Comparison of ENCODE assay signal across 17 mouse cellular contexts in genomic region chr4:142618770-142619169, GRCm38 (mm10).
DNase-seq lines count a peak whose midpoint lies in the region; ATAC-seq and TF ChIP-seq lines count a peak whose summit lies in the region.
"Had no signal": no experiment of that assay in that cellular context is flagged by ENCODE, and none has a peak within 500 bp of the region (broad histone marks: within the 10 kb centered on the region; RNA-seq: fewer than 3 reads in every experiment).

No protein-coding gene starts in this region.

- no peaks in the 10 kb centered on the region for H3K27me3 ChIP-seq in kidney, adult 2 months (replicated peaks; ENCODE audit: control insufficient read depth, insufficient read depth, low read length)
- no peaks in the 10 kb centered on the region for H3K27me3 ChIP-seq in kidney, embryonic 16.5 days (ENCODE audit: insufficient read depth, low read length)
- H3K27me3 ChIP-seq: forebrain, embryonic 13.5 days had no signal

- no peak for TF ChIP-seq POLR2A in kidney, adult 2 months (IDR thresholded peaks at IDR 0.05; ENCODE audit: low read depth, low read length)

- no peak overlapping the region for H3K4me2 ChIP-seq in kidney, embryonic 16.5 days (replicated peaks; ENCODE audit: low read depth, low read length)
- H3K4me2 ChIP-seq: forebrain, embryonic 13.5 days; heart, embryonic 11.5 days had no signal

- no peak overlapping the region for H3K9ac ChIP-seq in kidney, embryonic 16.5 days (replicated peaks; ENCODE audit: low read length)
- H3K9ac ChIP-seq: forebrain, embryonic 13.5 days had no signal

- TF ChIP-seq CTCF in kidney, adult 2 months (conservative IDR thresholded peaks at IDR 0.05; ENCODE audit: insufficient read depth, insufficient read length, low read depth, low read length), result no peak

- 20% methylated on average over 4 of the region's 4 CpGs for whole genome bisulfite sequencing in kidney, adult 2 months
- 17% methylated on average over 4 of the region's 4 CpGs for WGBS in kidney, embryonic 16.5 days

- peak; percentile 3 for DNase-seq in lung, postnatal 36 days
- no peak for DNase-seq in lung, postnatal 25 days (ENCODE audit: low spot score)
- DNase-seq in kidney, adult 2 months, result peak; percentile 79
- DNase-seq in left cerebral cortex, adult 8-10 months (ENCODE audit: low spot score in 2 of 2), result no peak
- no peak for DNase-seq in left cerebral cortex, postnatal 25 days (ENCODE audit: low spot score in 2 of 2)
- DNase-seq in adrenal gland, postnatal 14 days, result no peak
- DNase-seq: adrenal gland, adult 8-10 months; cerebellum, adult 18-20 months; gastrocnemius, postnatal 10 days; lung, postnatal 4 days; midbrain, embryonic 14.5 days; right cerebral cortex, postnatal 4 days; thymus, postnatal 14 days had no signal

- intact Hi-C loops in left cerebral cortex, postnatal 25 days (cut with DNase I), result loop anchor here (5.0 kb wide), 1 partner anchor 264 kb away; no protein-coding TSS in a partner anchor

- no peak overlapping the region for H3K4me3 ChIP-seq in kidney, adult 2 months (ENCODE audit: insufficient read depth, low read depth, low read length)
- no peak overlapping the region for H3K4me3 ChIP-seq in kidney, embryonic 16.5 days (ENCODE audit: low read length)
- H3K4me3 ChIP-seq: forebrain, embryonic 13.5 days had no signal

- no peaks in the 10 kb centered on the region for H3K36me3 ChIP-seq in kidney, adult 2 months (ENCODE audit: control insufficient read depth, insufficient read depth, low read length)
- no peaks in the 10 kb centered on the region for H3K36me3 ChIP-seq in kidney, embryonic 16.5 days (ENCODE audit: insufficient read depth, low read length)

- H3K9me3 ChIP-seq in kidney, embryonic 16.5 days (ENCODE audit: low read length), result no peaks in the 10 kb centered on the region
- H3K9me3 ChIP-seq: forebrain, embryonic 13.5 days had no signal

- H3K4me1 ChIP-seq in kidney, adult 2 months (ENCODE audit: control insufficient read depth, insufficient read depth, low read length), result no peaks in the 10 kb centered on the region
- H3K4me1 ChIP-seq in kidney, embryonic 16.5 days (ENCODE audit: insufficient read depth, low read length), result peaks cover 8% of the 10 kb centered on the region

- ATAC-seq in kidney, embryonic 16.5 days (ENCODE audit: low FRiP score, low TSS enrichment), result peak; percentile 69
- ATAC-seq: activated CD4-positive, CD25-positive, alpha-beta regulatory T cell, adult 4 months; forebrain, embryonic 13.5 days had no signal

- H3K27ac ChIP-seq in kidney, adult 2 months (ENCODE audit: insufficient read depth, low read depth, low read length), result no peak overlapping the region
- H3K27ac ChIP-seq in kidney, embryonic 16.5 days (ENCODE audit: low read length), result no peak overlapping the region
- H3K27ac ChIP-seq: forebrain, embryonic 13.5 days had no signal

Comparison
In these comparisons a context has a peak if more than half of its experiments do, and no peak if none do; other contexts are left out.
1. DNase-seq: peak in lung, postnatal 36 days (single experiment) and kidney, adult 2 months (single experiment); none in lung, postnatal 25 days (single experiment), left cerebral cortex, adult 8-10 months (0 of 2), left cerebral cortex, postnatal 25 days (0 of 2) and adrenal gland, postnatal 14 days (single experiment).